Mouse (Mus musculus) testis, adult 2 months (tissue): ENCODE data around the gene Elfn2.

Experiments
- CTCF ChIP-seq: fragments of 200-500 bp; IDR thresholded peaks from 2 replicates; pipeline ENCODE4 v1.5.1; 2012; ENCODE audit warnings: low read depth, mild to moderate bottlenecking, inconsistent platforms, low read length, moderate library complexity; ENCODE audit not compliant: control insufficient read depth, insufficient read depth, insufficient replicate concordance
- POLR2A ChIP-seq: fragments of 200-500 bp; IDR thresholded peaks from 2 replicates; pipeline ENCODE4 v1.6.1; 2012; ENCODE audit warnings: low read depth, mild to moderate bottlenecking, inconsistent platforms, low read length, moderate library complexity; ENCODE audit not compliant: control insufficient read depth

- TF ChIP-seq CTCF (no peak), POLR2A (peak; percentile 66; the same call in 1 of the 2 replicates)
These were observed 40.9 kb downstream of the Elfn2 start for GRCm38 (mm10) chr15:78677708-78678107.
